Mouse (Mus musculus): ENCODE measurements at regions not wholly inside any gene's neighbourhood (a gene's known extent, or its start where the extent isn't known, plus 50 kb on each side); places are given as distances from the start of the nearest gene placed in this dataset.
A peak's percentile ranks its signal among the peaks of the same experiment; 100 is the strongest.

DNA sequence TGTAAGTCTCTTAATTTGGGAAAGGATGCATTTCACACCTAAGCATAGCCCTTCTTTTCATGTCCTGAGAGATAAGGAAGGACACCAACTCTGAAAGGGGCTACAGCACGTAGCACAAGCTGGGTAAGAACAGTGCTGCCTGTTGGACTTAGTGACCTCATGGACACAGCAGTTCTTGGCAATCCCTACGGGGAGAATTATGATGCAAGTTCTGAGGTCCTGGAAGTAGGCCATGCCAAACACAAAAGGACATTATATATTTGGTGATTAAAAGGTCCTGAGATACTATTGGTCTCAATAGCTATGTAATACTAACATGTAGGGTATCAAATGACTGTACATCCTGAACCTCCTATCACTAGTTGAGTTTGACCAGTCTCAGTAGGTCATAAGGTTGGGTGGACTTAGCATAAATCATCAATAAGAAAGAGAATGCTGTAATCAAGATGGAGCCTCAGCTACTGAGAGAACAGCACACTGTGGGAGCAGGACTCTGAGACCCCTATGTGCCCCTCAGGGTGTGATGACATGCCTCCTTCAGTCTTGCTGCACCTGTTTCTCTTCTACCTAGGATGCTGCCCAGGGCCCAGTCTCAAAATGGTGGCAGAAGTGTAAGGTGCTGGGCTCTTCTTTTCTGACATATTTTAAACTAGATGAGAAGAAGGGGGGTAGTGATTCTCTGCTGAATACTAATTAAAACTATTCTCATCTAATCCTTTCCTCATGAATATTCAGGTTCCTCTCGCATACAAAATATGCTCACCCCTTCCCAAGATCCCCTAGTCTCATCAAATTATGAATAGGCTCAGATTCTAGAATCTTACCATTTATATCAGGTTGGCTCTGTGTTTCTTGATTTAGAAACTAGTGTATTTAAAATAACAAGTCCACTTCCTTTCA, 277.5 kb upstream of the Camk1g start:
- no peak for DNase-seq (ENCODE audit: low spot score)

GRCm38 (mm10) chr1:193644506-193644905, 274.4 kb upstream of the Camk1g start:
- DNase-seq (ENCODE audit: low spot score): no peak

- DNase-seq (ENCODE audit: low spot score): no peak
Measured at GRCm38 (mm10) chr1:193636451-193636850, 266.4 kb upstream of the Camk1g start.

GRCm38 (mm10) chr1:193632115-193632514, 262.0 kb upstream of the Camk1g start:
- DNase-seq (ENCODE audit: low spot score): no peak

- DNase-seq (ENCODE audit: low spot score): no peak
Measured at GRCm38 (mm10) chr1:193629887-193630286, 259.8 kb upstream of the Camk1g start.

DNA sequence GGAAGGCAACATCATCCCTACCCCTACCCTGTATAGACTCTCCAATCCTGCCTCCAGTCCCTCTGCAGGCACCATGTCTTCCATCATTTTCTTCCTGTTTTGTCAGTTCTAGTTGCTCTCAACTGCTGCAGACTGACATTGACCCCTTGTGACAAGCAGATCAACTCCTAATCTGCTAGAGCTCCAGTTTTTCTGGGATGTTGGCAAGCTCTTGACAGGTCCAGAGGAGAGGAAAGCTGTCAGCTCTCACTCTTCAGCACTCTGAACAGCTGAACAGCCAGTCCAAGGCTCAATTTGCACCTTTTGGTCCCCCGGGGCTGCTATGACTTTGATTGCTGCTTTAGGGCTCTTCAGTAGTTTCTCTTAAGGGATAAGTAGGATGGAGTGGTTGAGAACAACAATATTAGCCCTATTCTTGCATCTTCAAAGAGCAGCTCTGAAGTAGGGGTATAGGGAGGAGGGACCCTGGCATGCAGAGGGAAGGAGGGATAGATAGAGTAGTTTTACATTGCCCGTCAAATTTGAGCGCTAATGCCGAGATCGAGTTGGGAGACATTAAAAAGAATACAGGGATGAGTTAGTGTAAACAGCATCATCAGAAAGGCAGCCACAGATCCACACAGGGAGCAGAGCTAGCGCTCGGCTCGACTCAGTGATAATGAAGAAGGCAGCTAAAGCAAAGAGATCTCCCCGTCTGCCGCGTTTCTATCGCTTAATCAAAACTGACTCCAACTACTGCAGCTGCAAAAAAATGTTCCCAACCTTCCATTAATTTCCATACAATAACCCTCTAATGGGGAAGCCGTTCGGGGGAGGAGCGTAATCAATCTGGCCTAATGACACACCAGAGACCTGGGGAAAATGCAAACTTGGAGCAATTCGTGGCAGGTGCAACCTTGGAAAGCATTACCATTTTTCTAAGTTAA, 257.1 kb upstream of the Camk1g start:
- DNase-seq (ENCODE audit: low spot score): peak; percentile 10

DNA sequence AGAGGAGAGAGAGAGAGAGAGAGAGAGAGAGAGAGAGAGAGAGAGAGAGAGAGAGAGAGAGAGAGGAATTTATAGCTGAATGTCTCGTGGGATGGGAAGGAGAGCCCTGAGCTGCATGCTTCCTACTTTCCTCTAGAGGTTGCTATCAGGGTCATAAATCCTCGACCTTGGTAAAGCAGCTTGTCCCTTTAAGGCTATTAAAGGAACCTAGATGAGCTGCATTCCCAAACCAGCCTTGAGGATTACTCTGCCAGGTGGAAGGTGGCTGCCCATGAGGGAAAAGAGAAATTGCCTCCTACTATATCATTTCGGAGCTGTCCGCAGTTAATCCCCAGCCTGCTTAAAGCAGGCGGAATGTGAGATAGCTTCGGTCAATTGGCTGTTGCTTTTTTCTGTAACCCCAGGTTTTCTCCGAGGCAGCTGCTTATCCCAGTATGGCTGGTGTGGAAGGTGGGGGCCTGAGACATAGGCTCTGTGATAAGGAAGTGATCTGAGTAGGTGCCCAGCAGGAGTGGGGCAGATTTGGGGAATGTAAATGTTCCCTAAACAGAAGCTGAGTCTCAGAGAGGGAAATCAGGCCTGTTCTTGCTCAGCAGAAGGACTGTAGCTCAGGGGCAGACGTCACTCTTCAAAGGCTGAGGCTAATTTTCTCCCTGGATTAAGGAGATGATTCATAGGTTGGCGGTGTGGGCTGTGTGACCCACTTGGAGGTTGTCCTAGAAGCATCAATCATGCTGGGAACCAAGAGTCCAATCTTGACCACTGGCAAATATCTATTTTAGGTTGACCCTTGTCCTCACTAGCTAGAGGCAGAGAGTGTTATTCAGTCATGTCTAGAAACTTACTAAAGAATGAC, 255.2 kb upstream of the Camk1g start:
- peak; percentile 44 for DNase-seq (ENCODE audit: low spot score)

- no peak for DNase-seq (ENCODE audit: low spot score)
Measured at GRCm38 (mm10) chr1:193623571-193623970, 253.5 kb upstream of the Camk1g start.

DNA sequence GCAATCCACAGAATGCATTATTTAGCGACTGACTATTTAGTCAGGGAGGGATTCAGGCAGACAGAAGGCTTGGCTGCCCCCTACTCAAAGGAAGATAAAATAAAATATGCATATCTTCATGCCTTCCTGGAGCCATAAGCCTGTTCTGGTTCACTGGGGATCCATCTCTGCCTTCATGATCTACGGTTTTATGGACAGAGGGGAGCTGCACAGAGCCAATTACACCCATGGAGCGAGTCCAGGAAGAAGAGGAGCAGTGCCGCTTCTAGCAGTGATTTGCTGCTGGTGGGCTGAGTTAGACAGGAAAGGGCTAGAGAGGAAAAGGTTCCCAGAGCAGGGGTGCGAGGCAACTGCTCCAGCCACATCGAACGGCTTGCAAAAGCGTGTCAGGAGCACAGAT, 248.2 kb upstream of the Camk1g start:
- no peak for DNase-seq (ENCODE audit: low spot score)

DNA sequence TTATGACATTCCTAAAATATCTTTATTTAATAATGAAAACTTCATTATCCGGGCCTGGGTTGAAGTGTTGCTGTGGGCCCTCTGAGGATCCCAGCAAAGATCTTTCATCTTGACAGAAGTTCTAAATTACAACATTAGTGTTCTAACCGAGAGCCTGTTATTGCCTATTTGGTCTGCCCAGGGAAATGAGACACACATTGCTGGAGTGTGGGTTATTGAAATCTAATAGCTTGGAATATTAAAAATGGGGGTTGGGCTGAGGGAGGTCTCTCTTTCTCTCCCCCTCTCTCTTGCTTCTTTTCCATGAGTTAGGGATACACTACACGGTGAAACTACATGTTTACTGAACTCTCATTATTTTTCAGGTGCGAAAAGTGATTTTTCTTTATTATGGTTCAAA, 240.4 kb upstream of the Camk1g start:
- DNase-seq (ENCODE audit: low spot score): no peak

GRCm38 (mm10) chr1:193599895-193600294, 229.8 kb upstream of the Camk1g start:
- no peak for DNase-seq (ENCODE audit: low spot score)

DNA sequence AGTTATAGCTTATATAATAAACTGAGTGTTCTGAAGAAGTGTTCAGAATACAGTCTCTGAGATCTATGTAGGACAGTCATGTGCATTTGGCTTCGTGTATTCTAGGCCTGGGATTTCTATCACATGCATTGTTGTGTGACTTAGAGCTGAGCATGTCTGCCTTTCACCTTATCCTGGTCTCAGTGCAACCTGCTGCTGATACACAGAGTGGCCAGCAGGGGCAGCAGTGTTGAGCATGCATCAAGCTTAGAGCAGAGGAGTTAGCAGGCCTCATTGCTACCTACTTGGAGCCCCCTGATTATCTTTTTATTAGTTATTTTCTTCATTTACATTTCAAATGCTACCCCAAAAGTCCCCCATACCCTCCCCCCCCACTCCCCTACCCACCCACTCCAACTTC, 229.1 kb upstream of the Camk1g start:
- DNase-seq (ENCODE audit: low spot score): peak; percentile 50

GRCm38 (mm10) chr1:193590301-193590829, 220.3 kb upstream of the Camk1g start:
- DNase-seq (ENCODE audit: low spot score): peak; percentile 24

GRCm38 (mm10) chr1:193588477-193589464, 218.7 kb upstream of the Camk1g start:
- DNase-seq (ENCODE audit: low spot score): peak; percentile 94

GRCm38 (mm10) chr1:193587317-193587716, 217.2 kb upstream of the Camk1g start:
- DNase-seq (ENCODE audit: low spot score): no peak

DNA sequence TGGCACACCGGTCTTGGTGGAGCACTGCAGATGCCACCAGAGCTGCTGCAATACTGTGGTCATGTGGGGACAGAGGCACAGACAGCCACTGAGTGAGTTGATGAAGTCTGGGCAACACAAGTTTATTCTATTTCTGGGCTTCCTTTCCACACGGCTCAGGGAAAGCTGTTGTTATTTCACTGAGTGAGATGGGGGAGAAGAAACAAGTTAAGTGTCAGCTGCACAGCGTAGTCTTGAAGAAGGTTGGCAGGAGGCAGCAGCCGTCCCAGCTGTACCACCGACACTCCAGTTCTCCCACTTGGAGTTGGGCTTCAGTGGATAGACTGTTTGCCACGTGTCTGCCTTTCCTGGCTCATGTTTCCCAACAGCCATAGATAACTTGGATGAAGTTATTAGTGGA, 216.8 kb upstream of the Camk1g start:
- no peak for DNase-seq (ENCODE audit: low spot score)

DNA sequence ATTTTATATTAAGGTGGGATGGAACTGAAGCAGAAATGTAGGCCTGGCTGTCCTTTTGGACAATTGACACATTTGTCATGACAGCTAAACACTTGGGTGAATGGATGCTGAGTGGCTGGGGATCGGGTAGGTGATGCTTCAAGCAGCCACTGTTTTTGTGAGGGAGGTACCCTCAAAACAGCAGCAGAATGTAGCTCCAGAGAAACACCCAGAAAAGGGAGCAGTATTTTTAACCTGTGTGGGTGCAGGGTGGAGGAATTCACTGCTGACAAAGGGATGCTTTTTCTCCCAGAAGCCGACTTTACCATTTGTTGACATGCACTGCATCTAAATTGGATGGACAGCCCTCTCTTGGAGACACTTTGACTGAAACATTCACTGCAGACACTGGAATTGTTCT, 213.7 kb upstream of the Camk1g start:
- no peak for DNase-seq (ENCODE audit: low spot score)

DNA sequence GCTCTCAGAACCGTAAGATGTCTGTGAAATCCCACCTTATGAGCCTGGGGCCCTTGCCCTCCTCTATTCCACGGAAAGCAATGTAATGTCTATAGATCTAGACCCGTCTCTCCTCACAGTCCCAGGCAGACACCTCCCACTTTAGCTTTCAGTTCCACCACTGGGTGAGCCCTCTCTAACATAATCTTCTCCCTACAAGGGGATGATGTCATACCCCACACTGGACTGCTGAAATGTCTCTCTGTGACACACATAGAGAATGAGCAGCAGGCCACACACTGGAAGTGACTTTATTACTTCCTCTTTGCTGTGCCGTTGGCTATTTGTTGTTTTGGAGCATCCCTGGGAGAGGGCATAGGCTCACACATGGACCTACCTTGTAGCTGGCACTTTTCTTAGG, 210.3 kb upstream of the Camk1g start:
- no peak for DNase-seq (ENCODE audit: low spot score)

DNA sequence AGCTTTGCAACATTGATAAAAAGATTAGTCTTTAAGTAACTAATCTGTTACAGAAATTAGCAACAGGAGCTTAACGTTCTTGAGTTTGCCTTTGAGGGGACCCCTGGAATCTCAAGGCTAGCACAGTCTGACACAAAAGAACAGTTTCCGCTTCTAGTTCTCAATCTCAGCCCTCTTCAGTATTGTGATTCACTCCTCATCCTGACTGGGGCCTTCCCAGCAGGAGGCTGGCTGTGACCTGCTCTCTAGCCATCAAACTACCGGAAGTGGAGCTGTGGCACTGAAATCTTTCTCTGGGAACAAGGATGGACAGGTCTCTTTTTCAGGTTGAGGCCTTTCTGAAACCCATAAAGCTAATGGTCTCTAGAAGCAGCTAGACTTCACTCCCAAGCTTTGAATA, 209.6 kb upstream of the Camk1g start:
- no peak for DNase-seq (ENCODE audit: low spot score)

DNA sequence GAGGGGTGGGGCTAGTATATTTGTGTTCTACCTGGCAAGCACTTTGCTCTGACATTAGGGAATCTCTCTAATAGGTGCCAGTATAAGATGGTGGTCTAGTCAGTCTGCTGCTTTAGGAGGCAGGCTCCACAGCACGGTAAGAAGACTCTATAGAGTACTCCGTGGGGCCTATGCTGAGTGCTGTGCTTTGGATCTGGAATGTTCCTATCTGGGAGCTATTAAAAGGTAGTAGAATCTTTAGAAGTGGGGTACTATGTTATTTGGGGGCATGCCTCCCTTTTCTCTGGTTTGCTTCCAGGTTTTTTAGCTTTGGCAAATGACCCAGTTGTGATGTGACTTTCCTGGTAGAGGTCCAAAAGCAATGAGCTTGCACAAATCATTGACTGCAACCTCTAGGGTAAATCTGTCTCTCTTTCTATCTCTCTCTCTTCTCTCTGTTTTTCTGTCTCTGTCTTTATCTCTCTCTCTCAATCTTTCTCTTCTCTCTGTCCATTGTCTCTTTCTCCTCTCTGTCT, 208.6 kb upstream of the Camk1g start:
- no peak for DNase-seq (ENCODE audit: low spot score)
